In genomic region chr2:26501651-26502141, GRCm38 (mm10) we compare ENCODE assay signal across 8 mouse cellular contexts. TPM values are rescaled to one million over a fixed set of nuclear protein-coding genes. Genes with fewer than 3 reads are reported as not detected.
DNase-seq lines count a peak whose midpoint lies in the region; ATAC-seq and TF ChIP-seq lines count a peak whose summit lies in the region.

No protein-coding gene starts in this region.

- TF ChIP-seq EP300 in heart, postnatal 0 days (IDR thresholded peaks at IDR 0.05; ENCODE audit: low read depth), result no peak

- peak overlapping the region; percentile 64 for H3K4me3 ChIP-seq in bone marrow, adult 2 months (replicated peaks; ENCODE audit: control insufficient read depth, low read depth, low read length)
- peak overlapping the region; percentile 60 for H3K4me3 ChIP-seq in heart, postnatal 0 days (ENCODE audit: low read depth, low read length)
- peak overlapping the region; percentile 90 for H3K4me3 ChIP-seq in limb, embryonic 15.5 days
- peak overlapping the region; percentile 88 for H3K4me3 ChIP-seq in stomach, embryonic 14.5 days (ENCODE audit: low read depth, low read length)

- peaks cover 7% of the 10 kb centered on the region; the same call in 1 of the 2 replicates for H3K4me1 ChIP-seq in bone marrow, adult 2 months (ENCODE audit: control insufficient read depth, insufficient read depth, low read length)
- H3K4me1 ChIP-seq in heart, postnatal 0 days (ENCODE audit: control insufficient read depth, insufficient read depth), result peaks cover 8% of the 10 kb centered on the region; the same call in 1 of the 2 replicates
- H3K4me1 ChIP-seq in limb, embryonic 15.5 days, result peaks cover 95% of the 10 kb centered on the region
- H3K4me1 ChIP-seq in stomach, embryonic 14.5 days (ENCODE audit: control insufficient read depth, insufficient read depth, low read length), result peaks cover 63% of the 10 kb centered on the region

- no peak overlapping the region; the same call in 1 of the 2 replicates for H3K27ac ChIP-seq in bone marrow, adult 2 months (ENCODE audit: control insufficient read depth, insufficient read depth, low read depth, low read length, poor library complexity)
- H3K27ac ChIP-seq in heart, postnatal 0 days (ENCODE audit: low read depth), result peak overlapping the region; percentile 80
- peak overlapping the region; percentile 83 for H3K27ac ChIP-seq in limb, embryonic 15.5 days
- H3K27ac ChIP-seq in stomach, embryonic 14.5 days (ENCODE audit: low read length), result peak overlapping the region; percentile 84; the same call in 1 of the 2 replicates

- DNase-seq in layer of hippocampus, adult 8-10 months (ENCODE audit: low spot score in 2 of 2), result peak; percentile 32 to 61
- DNase-seq in layer of hippocampus, adult 11-12 months (ENCODE audit: low spot score), result no peak
- DNase-seq in heart, postnatal 0 days (ENCODE audit: low spot score), result no peak
- DNase-seq in adrenal gland, adult 2 months, result no peak

- ATAC-seq in heart, postnatal 0 days (ENCODE audit: insufficient read depth, low read depth), result no peak
- ATAC-seq in limb, embryonic 15.5 days (ENCODE audit: insufficient number of reproducible peaks, low FRiP score, low TSS enrichment, low read depth), result no peak
- ATAC-seq in stomach, embryonic 14.5 days (ENCODE audit: insufficient number of reproducible peaks, insufficient read depth, low FRiP score, low read depth), result peak; percentile 17; the same call in 1 of the 2 replicates
- ATAC-seq in erythroid progenitor cell, adult 5-6 weeks (replicated peaks; ENCODE audit: low FRiP score, poor library complexity, severe bottlenecking), result no peak

- no peaks in the 10 kb centered on the region for H3K36me3 ChIP-seq in heart, postnatal 0 days (replicated peaks; ENCODE audit: control insufficient read depth, insufficient read depth, low read length)
- peaks cover 3% of the 10 kb centered on the region for H3K36me3 ChIP-seq in limb, embryonic 15.5 days
- H3K36me3 ChIP-seq in stomach, embryonic 14.5 days (ENCODE audit: control insufficient read depth, insufficient read depth, low read length), result peaks cover 8% of the 10 kb centered on the region

- WGBS in bone marrow, adult 2 months, result 15% methylated on average over 15 of the region's 15 CpGs
- 9% methylated on average over 15 of the region's 15 CpGs for WGBS in heart, postnatal 0 days
- 7% methylated on average over 15 of the region's 15 CpGs for WGBS in limb, embryonic 15.5 days
- 9% methylated on average over 15 of the region's 15 CpGs for WGBS in stomach, embryonic 14.5 days

- no peak for TF ChIP-seq POLR2A in bone marrow, adult 2 months (IDR thresholded peaks at IDR 0.05; ENCODE audit: borderline replicate concordance, control insufficient read depth, low read depth, low read length)

- H3K27me3 ChIP-seq in heart, postnatal 0 days (ENCODE audit: control insufficient read depth, insufficient read depth, low read length), result 0 out of 2 replicates have a peak, but pooled peaks cover 4% of the 10 kb centered on the region
- H3K27me3 ChIP-seq in limb, embryonic 15.5 days, result no peaks in the 10 kb centered on the region
- H3K27me3 ChIP-seq in stomach, embryonic 14.5 days (ENCODE audit: control insufficient read depth, insufficient read depth, low read length), result no peaks in the 10 kb centered on the region

- H3K9me3 ChIP-seq in heart, postnatal 0 days (replicated peaks; ENCODE audit: control insufficient read depth, low read length), result no peaks in the 10 kb centered on the region
- no peaks in the 10 kb centered on the region for H3K9me3 ChIP-seq in limb, embryonic 15.5 days
- no peaks in the 10 kb centered on the region for H3K9me3 ChIP-seq in stomach, embryonic 14.5 days (ENCODE audit: control insufficient read depth, low read depth, low read length)

- peak overlapping the region; percentile 77 for H3K4me2 ChIP-seq in heart, postnatal 0 days (ENCODE audit: low read depth, low read length)
- H3K4me2 ChIP-seq in limb, embryonic 15.5 days, result peak overlapping the region; percentile 91
- H3K4me2 ChIP-seq in stomach, embryonic 14.5 days (replicated peaks; ENCODE audit: low read depth, low read length), result peak overlapping the region; percentile 78

- peak overlapping the region; percentile 64 for H3K9ac ChIP-seq in heart, postnatal 0 days (replicated peaks; ENCODE audit: low read depth, low read length)
- H3K9ac ChIP-seq in limb, embryonic 15.5 days, result no peak overlapping the region
- peak overlapping the region; percentile 92; the same call in 1 of the 2 replicates for H3K9ac ChIP-seq in stomach, embryonic 14.5 days (replicated peaks; ENCODE audit: low read depth, low read length)

- no peak for TF ChIP-seq CTCF in bone marrow, adult 2 months (IDR thresholded peaks at IDR 0.05; ENCODE audit: control insufficient read depth, insufficient read depth, low read length)
- TF ChIP-seq CTCF in heart, postnatal 0 days (IDR thresholded peaks at IDR 0.05; ENCODE audit: low read depth), result no peak

RNA-seq across cellular contexts. Expression of gene Notch1, which starts 14.8 kb away (rescaled TPM):
- 10 to 100 TPM; 31.0 to 36.2 (median 34.2) TPM for total RNA-seq in layer of hippocampus, adult 8-10 months (2022)
- polyA plus RNA-seq in bone marrow, adult 2 months (2011; ENCODE audit: insufficient read depth, insufficient read length, low replicate concordance, missing spikeins), result 21.8 and 36.9 TPM in 2 replicates
- total RNA-seq in heart, postnatal 0 days (2014; rRNA removed; ENCODE audit: low replicate concordance), result 54.0 and 63.3 TPM in 2 replicates
- polyA plus RNA-seq in heart, postnatal 0 days (2015; fragmentation: Nextera tagmentation; extraction: Ambion mirVana), result 4.9 and 5.7 TPM in 2 replicates
- 23.1 and 24.3 TPM in 2 replicates for polyA plus RNA-seq in limb, embryonic 15.5 days (2015; fragmentation: Nextera tagmentation; extraction: Ambion mirVana)
- 29.5 and 31.7 TPM in 2 replicates for polyA plus RNA-seq in stomach, embryonic 14.5 days (2014; fragmentation: Nextera tagmentation; extraction: Ambion mirVana)
- 10 to 100 TPM; 17.6 to 21.1 TPM for total RNA-seq in adrenal gland, adult 2 months (2021)
- polyA plus RNA-seq in adrenal gland, adult 2 months (2012; rRNA removed), result 37.1 and 49.2 TPM in 2 replicates
- total RNA-seq in erythroid progenitor cell, adult 5-6 weeks (2015; ENCODE audit: low replicate concordance), result 5.4 and 9.0 TPM in 2 replicates
- 1.5 and 6.0 TPM in 2 replicates for total RNA-seq in erythroid progenitor cell, adult 5-6 weeks (2017; ENCODE audit: low replicate concordance)

RNA-seq across cellular contexts. Expression of gene Sec16a, which starts 56.7 kb away (rescaled TPM):
- 10 to 100 TPM; 48.2 to 56.5 (median 54.5) TPM for total RNA-seq in layer of hippocampus, adult 8-10 months (2022)
- polyA plus RNA-seq in bone marrow, adult 2 months (2011; ENCODE audit: insufficient read depth, insufficient read length, low replicate concordance, missing spikeins), result 5.8 and 30.1 TPM in 2 replicates
- total RNA-seq in heart, postnatal 0 days (2014; rRNA removed; ENCODE audit: low replicate concordance), result 48.3 and 49.0 TPM in 2 replicates
- polyA plus RNA-seq in heart, postnatal 0 days (2015; fragmentation: Nextera tagmentation; extraction: Ambion mirVana), result 7.1 and 7.5 TPM in 2 replicates
- polyA plus RNA-seq in limb, embryonic 15.5 days (2015; fragmentation: Nextera tagmentation; extraction: Ambion mirVana), result 26.2 and 30.5 TPM in 2 replicates
- polyA plus RNA-seq in stomach, embryonic 14.5 days (2014; fragmentation: Nextera tagmentation; extraction: Ambion mirVana), result 33.4 and 37.7 TPM in 2 replicates
- total RNA-seq in adrenal gland, adult 2 months (2021), result 10 to 100 TPM; 46.4 to 70.8 TPM
- 70.1 and 84.9 TPM in 2 replicates for polyA plus RNA-seq in adrenal gland, adult 2 months (2012; rRNA removed)
- 13.0 TPM in 2 replicates for total RNA-seq in erythroid progenitor cell, adult 5-6 weeks (2015; ENCODE audit: low replicate concordance)
- 7.3 and 15.7 TPM in 2 replicates for total RNA-seq in erythroid progenitor cell, adult 5-6 weeks (2017; ENCODE audit: low replicate concordance)

Comparison
In these comparisons a context has a peak if more than half of its experiments do, and no peak if none do; other contexts are left out.
1. DNase-seq: peak in layer of hippocampus, adult 8-10 months (2 of 2); none in layer of hippocampus, adult 11-12 months (single experiment), heart, postnatal 0 days (single experiment) and adrenal gland, adult 2 months (single experiment).
2. Peak in every context shown above with its lines, with median percentiles within 50 percentile points of each other: H3K4me3 ChIP-seq and H3K4me2 ChIP-seq.